Comparison of ENCODE assay signal across 12 mouse cellular contexts in the genomic region with DNA sequence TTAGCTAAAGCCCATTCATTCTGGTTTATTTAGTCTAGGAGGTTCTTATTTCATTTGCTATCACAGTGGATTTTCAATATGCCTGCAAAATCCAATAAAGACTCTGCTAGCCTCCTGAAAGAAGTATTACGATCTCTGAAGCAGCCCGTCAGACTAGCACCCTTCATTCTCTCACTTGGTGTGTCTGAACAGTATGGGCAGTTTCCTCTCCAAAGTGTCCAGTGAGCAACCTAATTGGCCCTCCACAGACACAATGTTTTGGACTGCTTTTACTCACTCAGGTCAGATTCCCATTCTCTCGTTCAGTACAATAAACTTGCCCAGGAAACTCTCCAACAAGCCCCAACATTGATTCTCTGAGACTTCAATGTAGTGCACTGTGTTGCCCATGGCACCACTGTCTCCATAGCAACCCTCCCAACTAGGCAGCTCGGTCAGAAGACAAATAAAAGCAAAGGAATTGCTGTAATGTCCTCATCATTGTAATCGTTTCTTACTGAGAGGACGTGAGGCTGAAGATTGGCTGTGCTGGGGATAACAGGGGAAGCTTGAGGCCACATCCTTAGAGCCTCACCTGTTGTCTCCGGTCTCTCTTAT.
DNase-seq lines count a peak whose midpoint lies in the region; ATAC-seq and TF ChIP-seq lines count a peak whose summit lies in the region.
"Had no signal": no experiment of that assay in that cellular context is flagged by ENCODE, and none has a peak within 500 bp of the region (broad histone marks: within the 10 kb centered on the region; RNA-seq: fewer than 3 reads in every experiment).

No protein-coding gene starts in this region.

- 26% methylated on average over 7 of the region's 7 CpGs for WGBS in midbrain, embryonic 16.5 days
- whole genome bisulfite sequencing in kidney, embryonic 16.5 days: 54% methylated on average over 7 of the region's 7 CpGs

- no peak for TF ChIP-seq POLR2A in brain, embryonic 14.5 days (IDR thresholded peaks at IDR 0.05; ENCODE audit: borderline replicate concordance, extremely low read depth, insufficient read depth, insufficient read length, poor library complexity, severe bottlenecking)

- H3K36me3 ChIP-seq in midbrain, embryonic 16.5 days (ENCODE audit: control insufficient read depth, insufficient read depth, low read length): no peaks in the 10 kb centered on the region
- H3K36me3 ChIP-seq in kidney, embryonic 16.5 days (ENCODE audit: insufficient read depth, low read length): no peaks in the 10 kb centered on the region
- H3K36me3 ChIP-seq: embryonic facial prominence, embryonic 13.5 days had no signal

- peak overlapping the region; percentile 20; the same call in 1 of the 2 replicates for H3K27ac ChIP-seq in midbrain, embryonic 16.5 days (ENCODE audit: low read length)
- no peak overlapping the region for H3K27ac ChIP-seq in kidney, embryonic 16.5 days (ENCODE audit: low read length)
- H3K27ac ChIP-seq: embryonic facial prominence, embryonic 13.5 days; liver, embryonic 14.5 days had no signal

- H3K9ac ChIP-seq in midbrain, embryonic 16.5 days (ENCODE audit: low read depth, low read length): no peak overlapping the region
- no peak overlapping the region for H3K9ac ChIP-seq in kidney, embryonic 16.5 days (replicated peaks; ENCODE audit: low read length)
- H3K9ac ChIP-seq: embryonic facial prominence, embryonic 13.5 days; liver, embryonic 14.5 days had no signal

- TF ChIP-seq CTCF in brain, embryonic 14.5 days (IDR thresholded peaks at IDR 0.05; ENCODE audit: borderline replicate concordance, extremely low read depth, insufficient read depth, insufficient read length): no peak

- ATAC-seq in frontal cortex, adult (ENCODE audit: low TSS enrichment): peak; percentile 38; the same call in 1 of the 2 replicates
- ATAC-seq in midbrain, embryonic 16.5 days: peak; percentile 92
- ATAC-seq in kidney, embryonic 16.5 days (ENCODE audit: low FRiP score, low TSS enrichment): no peak
- ATAC-seq: Patski had no signal

- no peak overlapping the region for H3K4me3 ChIP-seq in midbrain, embryonic 16.5 days (ENCODE audit: low read depth, low read length)
- no peak overlapping the region for H3K4me3 ChIP-seq in kidney, embryonic 16.5 days (ENCODE audit: low read length)
- H3K4me3 ChIP-seq: embryonic facial prominence, embryonic 13.5 days had no signal

- peaks cover 7% of the 10 kb centered on the region; the same call in 1 of the 2 replicates for H3K4me1 ChIP-seq in midbrain, embryonic 16.5 days (ENCODE audit: control insufficient read depth, insufficient read depth, low read length)
- no peaks in the 10 kb centered on the region for H3K4me1 ChIP-seq in kidney, embryonic 16.5 days (ENCODE audit: insufficient read depth, low read length)

- H3K27me3 ChIP-seq in midbrain, embryonic 16.5 days (ENCODE audit: control insufficient read depth, insufficient read depth, low read depth, low read length): no peaks in the 10 kb centered on the region
- no peaks in the 10 kb centered on the region for H3K27me3 ChIP-seq in kidney, embryonic 16.5 days (ENCODE audit: insufficient read depth, low read length)
- H3K27me3 ChIP-seq: embryonic facial prominence, embryonic 13.5 days; Patski had no signal

- no peak for DNase-seq in frontal cortex, adult 2 months (ENCODE audit: extremely low spot score in 1 of 2, low spot score in 1 of 2)
- DNase-seq in brain, embryonic 14.5 days (ENCODE audit: low read depth): peak; percentile 88
- peak; percentile 18 for DNase-seq in forelimb bud, embryonic 11.5 days (ENCODE audit: low read depth, low spot score)
- no peak for DNase-seq in kidney, adult 9 months
- no peak for DNase-seq in ovary, postnatal 14 days (ENCODE audit: low spot score)
- DNase-seq: gastrocnemius, postnatal 25 days had no signal

- H3K9me3 ChIP-seq in midbrain, embryonic 16.5 days (replicated peaks; ENCODE audit: control insufficient read depth, low read length, poor library complexity, severe bottlenecking): no peaks in the 10 kb centered on the region
- H3K9me3 ChIP-seq in kidney, embryonic 16.5 days (ENCODE audit: low read length): peaks cover 4% of the 10 kb centered on the region; the same call in 1 of the 2 replicates
- H3K9me3 ChIP-seq: embryonic facial prominence, embryonic 13.5 days had no signal

- H3K4me2 ChIP-seq in midbrain, embryonic 16.5 days (ENCODE audit: low read length): no peak overlapping the region; the same call in 1 of the 2 replicates
- no peak overlapping the region for H3K4me2 ChIP-seq in kidney, embryonic 16.5 days (replicated peaks; ENCODE audit: low read depth, low read length)
- H3K4me2 ChIP-seq: embryonic facial prominence, embryonic 13.5 days had no signal

Comparison
In these comparisons a context has a peak if more than half of its experiments do, and no peak if none do; other contexts are left out.
1. DNase-seq: peak in brain, embryonic 14.5 days (single experiment) and forelimb bud, embryonic 11.5 days (single experiment); none in frontal cortex, adult 2 months (0 of 2), kidney, adult 9 months (single experiment) and ovary, postnatal 14 days (single experiment).